Mouse (Mus musculus): ENCODE data around the gene Lin54. TPM values are rescaled to one million over a fixed set of nuclear protein-coding genes. Genes with fewer than 3 reads are reported as not detected.

The Lin54 gene
- 13.0 and 15.5 TPM in 2 replicates for polyA plus RNA-seq (2016; fragmentation: Nextera tagmentation; extraction: Ambion mirVana)

GRCm38 (mm10) chr5:100500458-100500961 lies at the start of gene Lin54:
Gene Lin54 (minus strand): TSS chr5:100500639.
- Histone ChIP-seq H3K36me3 (no peaks in the 10 kb centered on the region), H3K27me3 (ENCODE audit: insufficient read depth, poor library complexity, severe bottlenecking) (no peaks in the 10 kb centered on the region), H3K4me1 (replicated peaks) (peaks cover 24% of the 10 kb centered on the region), H3K9me3 (no peaks in the 10 kb centered on the region), H3K4me3 (peak within 1 kb of the TSS; percentile 87), H3K27ac (peak within 1 kb of the TSS; percentile 89)
- WGBS: under 1% methylated on average over 60 of the region's 60 CpGs
- DNase-seq (ENCODE audit: low spot score): peak; percentile 96

DNA sequence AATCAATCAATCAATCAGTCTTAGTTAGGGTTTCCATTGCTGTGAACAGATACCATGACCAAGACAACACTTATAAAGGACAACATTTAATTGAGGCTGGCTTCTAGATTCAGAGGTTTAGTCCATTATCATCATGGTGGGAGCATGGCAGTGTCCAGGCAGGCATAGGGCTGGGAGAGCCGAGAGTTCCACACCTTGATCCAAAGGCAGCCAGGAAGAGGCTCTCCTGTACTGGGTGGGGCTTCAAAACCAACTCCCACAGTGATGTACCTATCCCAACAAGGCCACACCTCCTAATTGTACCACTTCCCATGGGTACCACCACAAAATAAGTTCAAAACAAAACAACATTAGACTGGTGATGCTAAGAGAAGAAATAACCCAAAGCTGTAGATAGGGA lies 49.7 kb upstream of the Lin54 start:
- 0 out of 2 replicates have a peak, but pooled peaks cover 2% of the 10 kb centered on the region for H3K9me3 ChIP-seq
- WGBS: 81% methylated on average over 1 of the region's 1 CpGs
- no peaks in the 10 kb centered on the region for H3K4me1 ChIP-seq (replicated peaks)
- DNase-seq (ENCODE audit: low spot score): no peak
- no peak overlapping the region for H3K27ac ChIP-seq
- peaks cover 51% of the 10 kb centered on the region for H3K36me3 ChIP-seq
- H3K4me3 ChIP-seq: no peak overlapping the region
- H3K27me3 ChIP-seq (ENCODE audit: insufficient read depth, poor library complexity, severe bottlenecking): no peaks in the 10 kb centered on the region

DNA sequence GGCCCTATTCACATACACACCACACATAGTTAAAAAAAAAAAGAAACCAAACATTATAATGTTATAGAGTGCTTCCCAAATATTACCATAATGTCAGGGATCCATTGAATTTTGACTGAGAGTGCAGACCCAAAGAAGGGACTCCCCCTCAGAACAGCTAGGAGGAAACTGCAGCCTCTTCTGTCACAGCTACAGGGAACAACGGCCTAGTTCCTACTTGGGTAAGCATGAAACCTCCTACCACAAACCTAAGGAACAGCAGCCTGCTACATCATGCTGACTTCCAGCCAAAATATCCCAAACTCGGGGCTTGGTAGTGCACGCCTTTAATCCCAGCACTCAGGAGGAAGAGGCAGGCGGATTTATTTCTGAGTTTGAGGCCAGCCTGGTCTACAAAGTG lies 48.9 kb upstream of the Lin54 start:
- Histone ChIP-seq H3K36me3 (peaks cover 60% of the 10 kb centered on the region), H3K27me3 (ENCODE audit: insufficient read depth, poor library complexity, severe bottlenecking) (no peaks in the 10 kb centered on the region), H3K4me3 (no peak overlapping the region), H3K27ac (no peak overlapping the region), H3K9me3 (0 out of 2 replicates have a peak, but pooled peaks cover 2% of the 10 kb centered on the region), H3K4me1 (replicated peaks) (no peaks in the 10 kb centered on the region)
- no peak for DNase-seq (ENCODE audit: low spot score)
- 96% methylated on average over 4 of the region's 4 CpGs for WGBS

DNA sequence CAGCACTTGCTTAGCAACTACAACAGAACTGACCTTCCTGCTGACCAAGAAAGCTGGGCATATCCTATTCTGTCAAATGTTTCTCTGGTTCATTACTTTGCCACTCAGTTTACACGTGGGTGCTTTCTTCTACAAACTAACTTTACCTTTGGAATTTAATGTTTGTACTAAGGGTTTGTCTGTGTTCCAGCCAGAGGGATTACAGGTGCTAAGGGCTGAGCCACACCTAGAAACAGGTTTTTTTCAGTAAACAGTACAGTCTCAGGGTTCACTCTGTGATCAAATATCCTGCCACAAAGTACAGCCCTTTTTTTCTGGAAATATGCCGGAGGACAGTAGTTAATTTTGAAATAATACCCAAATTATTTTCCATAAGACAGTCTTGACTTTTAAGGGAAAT lies 47.8 kb upstream of the Lin54 start:
- whole genome bisulfite sequencing: 93% methylated on average over 2 of the region's 2 CpGs
- H3K36me3 ChIP-seq: peaks cover 70% of the 10 kb centered on the region

GRCm38 (mm10) chr5:100546294-100547080 lies 46.0 kb upstream of the Lin54 start:
- DNase-seq (ENCODE audit: low spot score): no peak
- H3K36me3 ChIP-seq: peaks cover 88% of the 10 kb centered on the region
- no peak overlapping the region for H3K27ac ChIP-seq

More for the DNA sequence above, 47.8 kb upstream of the Lin54 start:
- Histone ChIP-seq H3K27me3 (ENCODE audit: insufficient read depth, poor library complexity, severe bottlenecking) (no peaks in the 10 kb centered on the region), H3K27ac (no peak overlapping the region), H3K4me3 (no peak overlapping the region), H3K4me1 (replicated peaks) (no peaks in the 10 kb centered on the region), H3K9me3 (0 out of 2 replicates have a peak, but pooled peaks cover 2% of the 10 kb centered on the region)
- no peak for DNase-seq (ENCODE audit: low spot score)

DNA sequence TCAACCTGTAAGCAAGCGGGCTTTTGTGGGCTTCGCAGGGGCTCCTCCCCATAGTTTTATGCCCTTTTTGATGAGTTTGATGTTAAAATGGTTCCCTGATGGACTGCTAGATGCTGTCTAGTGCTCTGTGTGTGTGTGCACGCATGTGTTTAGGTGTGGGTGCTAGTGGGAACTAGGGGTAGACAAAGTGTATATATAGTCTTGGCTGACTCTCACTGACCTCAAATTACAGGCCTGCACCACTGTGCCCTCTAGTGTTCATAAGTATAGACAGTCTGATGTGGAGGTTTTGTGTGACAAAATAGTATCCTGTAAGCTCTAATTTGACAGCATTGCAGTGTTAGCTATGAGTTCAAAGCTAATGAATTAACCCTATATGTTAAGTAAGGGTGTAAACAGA lies 36.2 kb upstream of the Lin54 start:
- Histone ChIP-seq H3K4me3 (no peak overlapping the region), H3K9me3 (no peaks in the 10 kb centered on the region), H3K4me1 (replicated peaks) (no peaks in the 10 kb centered on the region), H3K36me3 (peaks cover 89% of the 10 kb centered on the region), H3K27me3 (ENCODE audit: insufficient read depth, poor library complexity, severe bottlenecking) (no peaks in the 10 kb centered on the region), H3K27ac (no peak overlapping the region)
- DNase-seq (ENCODE audit: low spot score): no peak
- 92% methylated on average over 3 of the region's 3 CpGs for WGBS

More at GRCm38 (mm10) chr5:100546294-100547080, 46.0 kb upstream of the Lin54 start:
- H3K4me1 ChIP-seq (replicated peaks): no peaks in the 10 kb centered on the region
- 91% methylated on average over 6 of the region's 6 CpGs for WGBS
- H3K4me3 ChIP-seq: no peak overlapping the region
- 0 out of 2 replicates have a peak, but pooled peaks cover 2% of the 10 kb centered on the region for H3K9me3 ChIP-seq
- H3K27me3 ChIP-seq (ENCODE audit: insufficient read depth, poor library complexity, severe bottlenecking): no peaks in the 10 kb centered on the region

GRCm38 (mm10) chr5:100535826-100536225 lies 35.4 kb upstream of the Lin54 start:
- H3K4me1 ChIP-seq (replicated peaks): no peaks in the 10 kb centered on the region
- WGBS: 81% methylated on average over 7 of the region's 7 CpGs
- no peaks in the 10 kb centered on the region for H3K9me3 ChIP-seq
- no peak overlapping the region for H3K27ac ChIP-seq
- no peak for DNase-seq (ENCODE audit: low spot score)
- peaks cover 89% of the 10 kb centered on the region for H3K36me3 ChIP-seq
- no peaks in the 10 kb centered on the region for H3K27me3 ChIP-seq (ENCODE audit: insufficient read depth, poor library complexity, severe bottlenecking)
- no peak overlapping the region for H3K4me3 ChIP-seq

- Histone ChIP-seq H3K27me3 (ENCODE audit: insufficient read depth, poor library complexity, severe bottlenecking) (no peaks in the 10 kb centered on the region), H3K27ac (no peak overlapping the region), H3K9me3 (no peaks in the 10 kb centered on the region), H3K4me1 (replicated peaks) (no peaks in the 10 kb centered on the region), H3K4me3 (no peak overlapping the region), H3K36me3 (peaks cover 67% of the 10 kb centered on the region)
- no peak for DNase-seq (ENCODE audit: low spot score)
- WGBS: 92% methylated on average over 7 of the region's 7 CpGs
These were observed 25.7 kb upstream of the Lin54 start for GRCm38 (mm10) chr5:100526164-100526563.

- no peaks in the 10 kb centered on the region for H3K9me3 ChIP-seq
- H3K4me1 ChIP-seq (replicated peaks): no peaks in the 10 kb centered on the region
- H3K27ac ChIP-seq: no peak overlapping the region
- H3K27me3 ChIP-seq (ENCODE audit: insufficient read depth, poor library complexity, severe bottlenecking): no peaks in the 10 kb centered on the region
- no peak for DNase-seq (ENCODE audit: low spot score)
- H3K4me3 ChIP-seq: no peak overlapping the region
- 91% methylated on average over 3 of the region's 3 CpGs for WGBS
- peaks cover 62% of the 10 kb centered on the region for H3K36me3 ChIP-seq
These were observed 25.2 kb upstream of the Lin54 start for GRCm38 (mm10) chr5:100525620-100526019.

DNA sequence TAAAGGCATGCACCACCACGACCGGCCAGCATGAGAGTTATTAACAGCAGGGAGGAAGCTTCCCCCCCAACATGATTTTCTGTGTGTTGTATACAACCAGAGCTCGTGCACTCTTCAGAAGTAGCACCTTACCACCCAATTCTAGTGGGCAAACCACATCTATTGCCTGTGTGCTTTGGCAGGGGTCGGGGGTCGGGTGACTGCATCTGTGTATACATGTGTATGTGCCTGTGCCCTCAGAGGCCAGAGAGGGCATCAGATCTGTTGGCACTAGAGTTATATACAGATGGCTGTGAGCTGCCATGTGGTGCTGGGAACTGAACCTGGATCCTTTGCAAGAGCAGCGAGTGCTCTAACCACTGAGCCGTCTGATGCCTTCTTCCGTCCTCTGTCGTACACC lies 24.5 kb upstream of the Lin54 start:
- Histone ChIP-seq H3K9me3 (no peaks in the 10 kb centered on the region), H3K4me1 (replicated peaks) (peaks cover 3% of the 10 kb centered on the region), H3K27me3 (ENCODE audit: insufficient read depth, poor library complexity, severe bottlenecking) (no peaks in the 10 kb centered on the region), H3K27ac (no peak overlapping the region), H3K36me3 (peaks cover 55% of the 10 kb centered on the region), H3K4me3 (no peak overlapping the region)
- no peak for DNase-seq (ENCODE audit: low spot score)
- WGBS: 96% methylated on average over 9 of the region's 9 CpGs

DNA sequence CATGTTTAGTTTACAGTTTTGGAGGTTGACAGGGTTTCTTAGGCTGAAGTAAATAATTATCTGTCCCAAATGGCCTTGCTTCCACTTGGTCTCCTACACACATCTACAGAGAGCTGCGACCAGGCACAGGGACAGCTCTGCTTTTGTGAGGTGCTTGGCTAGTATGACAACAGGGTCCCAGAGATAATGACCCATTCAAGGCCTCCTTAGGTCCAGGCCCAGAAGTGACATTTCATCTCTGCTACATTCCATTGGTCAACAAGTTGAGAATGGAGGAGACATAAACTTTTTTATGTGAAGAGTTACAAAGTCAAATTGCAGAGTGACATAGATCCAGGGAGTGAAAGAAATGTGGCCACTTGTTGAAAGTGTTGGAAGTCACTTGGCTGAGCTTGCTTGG lies 22.9 kb upstream of the Lin54 start:
- no peak overlapping the region for H3K27ac ChIP-seq
- no peaks in the 10 kb centered on the region for H3K9me3 ChIP-seq
- peaks cover 12% of the 10 kb centered on the region for H3K4me1 ChIP-seq (replicated peaks)
- DNase-seq (ENCODE audit: low spot score): no peak
- peaks cover 39% of the 10 kb centered on the region for H3K36me3 ChIP-seq
- H3K4me3 ChIP-seq: no peak overlapping the region
- no peaks in the 10 kb centered on the region for H3K27me3 ChIP-seq (ENCODE audit: insufficient read depth, poor library complexity, severe bottlenecking)
- WGBS: 96% methylated on average over 1 of the region's 1 CpGs

DNA sequence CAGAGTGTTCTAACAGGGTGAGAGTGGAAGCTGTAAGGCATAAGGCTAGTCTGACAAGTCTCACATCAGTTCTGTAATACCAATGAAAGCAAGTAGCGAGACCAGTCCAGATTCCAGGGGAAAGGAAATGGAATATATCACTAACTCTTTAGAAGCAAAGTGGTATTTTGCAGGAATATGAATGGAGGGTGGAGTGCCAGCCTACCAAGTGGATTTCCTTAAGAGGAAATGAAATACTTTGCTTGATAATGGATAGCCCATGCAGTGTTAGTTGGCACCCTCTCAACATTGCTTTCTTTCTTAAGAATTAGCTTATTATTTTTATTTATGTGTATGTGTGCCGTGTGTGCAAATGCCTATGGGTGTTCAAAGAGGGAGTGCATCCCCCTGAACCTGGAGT lies 19.8 kb upstream of the Lin54 start:
- peaks cover 23% of the 10 kb centered on the region for H3K36me3 ChIP-seq
- no peak for DNase-seq (ENCODE audit: low spot score)
- H3K27ac ChIP-seq: no peak overlapping the region
- H3K9me3 ChIP-seq: no peaks in the 10 kb centered on the region
- peaks cover 17% of the 10 kb centered on the region for H3K4me1 ChIP-seq (replicated peaks)
- WGBS: 85% methylated on average over 2 of the region's 2 CpGs
- H3K27me3 ChIP-seq (ENCODE audit: insufficient read depth, poor library complexity, severe bottlenecking): no peaks in the 10 kb centered on the region
- no peak overlapping the region for H3K4me3 ChIP-seq

DNA sequence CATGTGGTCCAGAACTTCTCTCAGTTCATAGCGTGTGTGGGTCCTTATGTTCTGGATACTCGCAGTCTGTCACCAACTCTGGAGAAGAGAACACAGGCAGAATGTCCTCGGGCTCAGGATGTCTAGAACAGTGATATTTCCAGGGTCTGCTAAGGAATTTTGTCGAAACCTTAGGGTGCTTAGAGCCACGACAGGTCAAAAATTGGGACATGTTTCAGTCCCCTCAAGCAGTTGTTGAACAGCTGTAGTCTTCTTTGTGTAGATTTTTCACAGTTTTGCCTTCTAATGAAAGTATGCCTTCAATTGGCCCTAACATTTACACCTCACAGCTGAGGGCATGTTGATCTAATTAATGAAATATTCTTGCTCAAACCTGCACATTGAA lies 18.6 kb upstream of the Lin54 start:
- peak overlapping the region; percentile 87 for H3K4me3 ChIP-seq
- 11% methylated on average over 5 of the region's 5 CpGs for WGBS
- H3K36me3 ChIP-seq: peaks cover 14% of the 10 kb centered on the region
- H3K9me3 ChIP-seq: no peaks in the 10 kb centered on the region
- DNase-seq (ENCODE audit: low spot score): no peak
- H3K27me3 ChIP-seq (ENCODE audit: insufficient read depth, poor library complexity, severe bottlenecking): no peaks in the 10 kb centered on the region
- peaks cover 17% of the 10 kb centered on the region for H3K4me1 ChIP-seq (replicated peaks)
- peak overlapping the region; percentile 94 for H3K27ac ChIP-seq

Measured in hindbrain, embryonic 10.5 days (tissue).